Mouse (Mus musculus) adrenal gland, postnatal 25 days (tissue): ENCODE data around the gene Nid2. TPM values are rescaled to one million over a fixed set of nuclear protein-coding genes. Genes with fewer than 3 reads are reported as not detected.

Experiments
- DNase-seq: peaks from one replicate; pipeline ENCODE4 v3.0.0; 2021; ENCODE audit warnings: mixed read lengths
- total RNA-seq: library from RNA; stranded (reverse); gene quantifications from 2 replicates; pipeline ENCODE4 v1.2.3, GENCODE M21; 2021

The Nid2 gene
- total RNA-seq, 1 experiment from 2014 or later, result 27.4 TPM

DNA sequence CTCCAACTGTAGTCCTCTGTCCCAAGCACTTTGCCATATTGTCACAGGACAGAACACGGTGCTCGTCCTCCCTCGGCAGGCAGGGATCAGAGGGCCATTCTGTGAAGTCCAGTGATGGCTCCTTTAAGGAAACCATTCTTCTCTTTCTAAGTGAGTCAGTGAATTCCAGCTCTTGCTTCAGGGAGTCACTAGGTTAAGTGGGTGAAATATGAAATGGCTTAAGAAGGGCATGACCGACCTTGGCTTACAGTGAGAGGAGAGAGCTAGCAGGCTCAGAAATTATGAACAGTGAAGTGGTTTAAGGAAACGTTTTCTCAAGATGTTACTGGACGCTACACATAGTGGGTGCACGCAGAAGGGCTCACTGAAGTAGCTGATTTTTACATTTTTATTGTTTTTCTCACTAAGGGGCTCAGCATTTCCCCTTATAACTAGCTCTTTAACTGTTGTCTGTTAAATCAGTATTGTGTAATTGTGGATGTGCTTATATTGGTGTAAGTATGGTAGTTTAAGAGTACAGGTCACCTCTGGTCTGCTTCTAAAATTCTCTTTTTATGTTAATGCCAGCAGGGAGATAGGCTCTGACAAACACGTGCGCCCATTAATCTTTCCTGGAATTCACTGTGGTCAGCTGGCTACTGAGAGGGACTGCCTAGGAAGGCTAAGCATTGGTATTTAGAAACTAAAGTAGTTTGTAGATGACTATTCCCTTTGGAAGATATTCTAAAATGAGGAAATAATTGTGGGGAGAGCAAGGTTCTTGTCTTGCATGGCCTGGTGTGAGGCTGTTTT lies 34.9 kb downstream of the Nid2 start:
- DNase-seq, result no peak

- no peak for DNase-seq
Measured at GRCm38 (mm10) chr14:19788443-19788842, 37.4 kb downstream of the Nid2 start.

DNA sequence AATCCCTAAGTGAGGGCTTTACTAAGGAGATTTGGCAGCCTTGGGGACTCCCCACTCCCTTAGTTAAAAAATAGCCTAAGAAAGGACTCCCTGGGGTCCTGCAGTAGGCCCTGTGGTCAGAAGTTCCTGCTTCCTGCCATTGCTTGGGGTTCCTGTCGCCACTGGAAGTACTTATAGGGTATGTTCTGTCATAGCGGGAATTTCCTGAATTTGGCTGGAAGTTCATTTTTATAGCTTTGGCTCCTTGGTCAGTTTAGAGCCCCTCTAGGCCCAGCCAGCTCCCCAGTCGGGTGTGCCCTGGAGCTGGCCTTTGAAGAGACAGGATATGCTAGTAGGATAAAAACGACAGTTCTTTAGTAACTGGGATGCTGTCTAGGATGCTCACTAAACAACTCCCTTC lies 43.8 kb downstream of the Nid2 start:
- no peak for DNase-seq

GRCm38 (mm10) chr14:19796541-19797304 lies 45.7 kb downstream of the Nid2 start:
- no peak for DNase-seq

- DNase-seq, result no peak
Measured at GRCm38 (mm10) chr14:19800485-19800884, 49.4 kb downstream of the Nid2 start.

- no peak for DNase-seq
Measured at GRCm38 (mm10) chr14:19801474-19802215, 50.6 kb downstream of the Nid2 start.

DNA sequence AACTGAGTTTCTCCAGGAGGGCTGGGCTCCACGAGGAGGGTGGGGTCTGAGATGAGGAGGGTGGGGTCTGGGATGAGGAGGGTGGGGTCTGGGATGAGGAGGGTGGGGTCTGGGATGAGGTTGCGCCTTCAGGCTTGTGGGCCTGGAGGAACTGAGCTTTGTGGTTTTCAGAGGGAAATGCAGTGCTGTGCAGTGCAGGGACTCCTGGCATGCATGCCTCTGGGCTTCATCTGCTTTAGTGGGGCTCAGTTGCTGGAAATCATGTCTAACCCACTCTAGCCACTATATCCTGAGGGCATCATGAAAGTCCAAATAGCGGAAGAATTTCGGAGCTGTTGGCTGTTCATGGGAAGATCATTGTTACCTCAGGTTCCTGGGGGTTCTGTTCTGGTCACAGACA lies 52.2 kb downstream of the Nid2 start:
- DNase-seq, result no peak

GRCm38 (mm10) chr14:19803623-19804022 lies 52.6 kb downstream of the Nid2 start:
- peak; percentile 42 for DNase-seq

DNA sequence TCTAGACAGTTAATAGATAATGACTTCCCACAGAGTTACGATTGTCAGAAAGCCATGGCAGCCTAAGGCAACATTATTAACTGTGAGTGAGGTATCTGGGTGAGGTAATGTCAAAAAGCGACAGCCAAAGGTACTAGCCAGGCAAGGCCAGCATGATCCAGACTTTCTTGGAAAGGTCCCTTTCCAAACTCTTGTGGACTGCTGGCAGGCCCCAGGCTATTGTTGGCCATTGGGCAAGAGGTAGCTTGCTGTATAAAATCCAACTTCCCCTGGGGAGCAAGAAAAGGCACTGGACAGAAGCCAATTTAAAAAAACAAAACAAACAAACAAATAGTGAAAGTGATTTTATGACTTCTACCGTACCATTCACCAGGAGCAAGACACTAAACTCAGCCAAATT lies 56.3 kb downstream of the Nid2 start:
- DNase-seq, result no peak

GRCm38 (mm10) chr14:19807858-19808257 lies 56.8 kb downstream of the Nid2 start:
- no peak for DNase-seq

DNA sequence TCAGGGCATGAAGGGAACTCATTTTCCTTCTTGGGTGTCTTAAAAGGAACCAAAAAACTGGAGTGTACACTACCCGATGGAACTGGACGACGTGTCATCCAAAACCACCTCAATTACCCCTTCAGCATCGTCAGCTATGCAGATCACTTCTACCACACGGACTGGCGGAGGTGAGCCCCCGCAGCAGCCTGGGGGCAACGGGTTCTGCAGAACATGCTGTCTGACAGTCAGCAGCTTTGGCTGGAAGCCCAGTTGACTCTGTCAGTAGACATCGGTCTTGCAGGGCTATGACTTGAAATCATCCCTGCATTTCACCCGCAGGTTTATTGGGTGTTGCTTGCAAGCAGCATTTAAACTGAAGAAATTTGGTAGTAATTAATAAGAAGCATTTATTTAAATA lies 58.9 kb downstream of the Nid2 start:
- no peak for DNase-seq

DNA sequence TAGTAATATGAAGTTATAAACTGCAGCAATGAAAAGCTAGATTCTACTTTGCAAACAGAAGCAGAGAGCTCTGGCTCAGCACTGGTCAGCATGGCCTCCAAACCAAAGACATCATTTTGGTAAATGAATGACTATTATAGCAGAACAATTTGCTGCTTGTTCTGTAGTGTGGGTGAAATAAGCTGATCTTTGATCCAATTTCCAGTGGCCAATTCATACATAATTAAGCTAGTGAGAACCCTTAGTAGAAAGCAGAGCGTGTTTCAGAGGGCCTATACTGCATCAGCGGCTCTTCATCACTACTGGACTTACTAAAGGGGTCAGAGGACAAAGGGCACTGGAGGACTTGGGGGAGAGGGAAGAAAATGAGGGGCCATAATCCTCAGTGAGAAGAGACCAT lies 62.0 kb downstream of the Nid2 start:
- DNase-seq, result no peak

GRCm38 (mm10) chr14:19817949-19818348 lies 66.9 kb downstream of the Nid2 start:
- DNase-seq, result peak; percentile 81

DNA sequence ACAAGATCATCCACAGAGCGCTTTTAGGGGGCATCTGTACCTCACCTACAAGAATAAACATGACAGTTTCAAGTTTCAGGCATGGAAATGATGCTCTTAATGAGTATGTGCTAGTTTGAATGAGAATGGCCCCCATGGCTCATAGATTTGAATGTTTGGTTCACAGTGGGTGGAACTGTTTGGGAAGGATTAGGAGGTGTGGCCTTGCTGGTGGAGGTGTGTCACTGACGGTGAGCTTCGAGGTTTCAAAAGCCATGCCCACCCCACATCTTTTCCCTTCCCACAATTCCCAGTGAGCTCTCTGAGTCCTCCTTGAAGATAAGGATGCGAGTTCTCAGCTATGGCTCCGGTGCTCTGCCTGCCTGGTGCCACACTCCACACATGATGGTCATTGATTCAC lies 70.6 kb downstream of the Nid2 start:
- DNase-seq, result no peak

DNA sequence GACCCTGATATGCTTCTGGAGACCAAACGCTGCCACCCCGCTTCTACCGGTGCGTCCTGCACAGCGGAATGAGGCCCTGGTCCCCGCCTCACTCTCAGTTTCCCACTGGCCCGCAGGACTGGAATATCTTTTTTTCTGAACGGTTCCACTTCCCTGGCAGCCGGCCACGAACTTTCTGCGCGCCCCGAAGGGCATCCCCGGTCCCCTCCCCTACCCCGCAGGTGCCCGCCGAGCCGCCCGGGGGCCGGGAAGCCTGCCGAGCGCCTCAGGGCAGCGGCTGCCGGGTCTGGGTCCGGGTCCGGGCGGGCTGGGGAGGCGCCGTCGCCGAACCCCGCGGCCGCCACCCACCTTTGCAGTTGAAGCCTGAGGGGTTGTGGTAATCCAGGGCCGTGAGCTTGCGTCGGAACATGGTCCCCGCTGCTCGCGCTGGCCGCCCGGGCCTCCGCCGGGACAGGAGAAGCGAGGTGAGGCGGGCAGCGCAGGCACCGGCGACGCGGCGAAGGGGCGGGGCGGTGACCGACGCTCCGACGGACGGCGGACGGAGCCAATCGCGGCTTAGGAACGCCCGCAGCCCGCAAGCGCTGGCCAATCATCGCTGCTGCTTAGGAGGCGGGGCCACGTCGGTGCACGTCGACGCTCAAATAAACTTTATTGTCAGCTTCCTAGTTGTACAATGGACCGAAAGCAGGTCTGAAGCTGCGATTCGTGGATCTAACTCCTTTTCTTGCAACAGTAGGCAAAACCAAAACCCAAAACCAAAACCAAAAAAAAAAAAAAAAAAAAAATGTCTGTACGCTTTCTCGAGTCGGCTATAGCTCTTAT lies 72.5 kb downstream of the Nid2 start, which contains the start of gene Rtraf:
Rtraf (minus strand) TSS at position 504 of the 822 bp plus-strand sequence.
- DNase-seq, result peak; percentile 95

DNA sequence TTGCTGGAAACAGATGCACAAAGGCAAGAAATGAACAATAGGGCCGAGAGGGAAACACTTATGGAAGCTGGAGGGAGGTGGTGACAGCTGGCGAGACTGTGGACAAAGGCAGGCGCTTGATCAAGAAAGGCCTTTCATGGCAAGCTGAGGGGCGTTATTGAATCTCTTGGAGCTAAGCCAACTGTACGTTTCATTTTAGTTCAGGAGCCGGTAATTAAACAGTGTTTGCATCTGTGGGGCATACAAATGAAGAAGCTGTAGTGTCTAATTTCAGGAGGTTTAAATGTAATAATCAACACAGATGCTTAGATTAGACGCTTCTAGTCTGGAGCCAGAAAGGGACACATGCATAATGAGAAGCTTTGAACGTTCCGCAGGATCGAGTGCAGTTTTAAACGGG lies 74.4 kb downstream of the Nid2 start:
- DNase-seq, result no peak

DNA sequence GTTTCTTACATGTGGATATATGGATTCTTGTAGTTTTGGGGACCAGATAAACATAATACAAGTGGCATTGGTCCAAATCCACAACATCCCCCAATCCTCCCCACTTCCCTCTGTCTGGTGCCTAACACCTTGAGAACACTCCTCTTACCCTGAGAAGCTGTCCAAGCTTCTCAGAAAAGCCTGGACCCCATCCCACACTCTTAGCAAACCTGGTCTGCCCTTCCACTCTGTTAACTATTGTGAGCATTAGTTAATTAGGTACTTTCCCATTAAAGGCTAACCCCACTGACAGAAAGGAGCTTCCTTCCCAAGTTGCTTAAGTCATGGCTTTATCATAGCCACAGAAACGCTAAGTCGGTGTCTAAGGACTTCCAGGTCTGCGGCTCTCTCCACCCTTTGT lies 85.2 kb downstream of the Nid2 start:
- no peak for DNase-seq

DNA sequence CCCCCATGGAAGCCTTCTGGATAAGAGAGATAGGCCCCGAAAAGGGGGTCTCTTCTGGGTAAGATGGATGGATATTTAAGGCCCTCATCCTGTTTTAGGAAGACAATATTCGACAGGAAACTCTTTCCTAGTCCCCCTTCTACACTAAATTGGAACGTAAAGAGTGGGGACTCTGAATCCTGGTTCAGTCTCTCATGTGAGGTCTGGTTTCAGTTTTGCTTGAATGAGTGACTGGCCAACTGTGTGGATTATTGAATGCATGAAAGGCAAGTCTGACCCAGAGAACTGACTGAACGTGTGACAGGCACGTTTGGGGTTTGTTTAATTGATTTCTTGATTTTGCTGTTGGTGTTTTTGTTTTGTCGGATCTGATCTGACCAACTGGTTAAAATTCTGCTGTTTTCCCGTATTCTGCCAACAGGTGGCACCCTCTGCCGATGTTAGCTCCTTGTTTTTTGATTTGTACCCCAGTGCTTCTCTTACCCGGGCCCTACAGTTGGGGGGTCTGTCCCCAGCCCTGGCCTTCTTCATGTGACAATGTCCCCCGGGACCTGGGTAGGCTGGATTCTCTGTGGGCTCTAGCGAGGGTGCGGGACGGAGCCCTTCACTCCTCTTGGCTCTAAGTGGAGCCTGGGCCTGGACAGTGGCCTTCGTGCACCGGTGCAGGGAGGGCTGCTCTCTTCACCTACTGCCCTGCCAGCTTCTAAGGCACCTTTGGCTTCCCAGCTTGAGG lies 88.7 kb downstream of the Nid2 start:
- DNase-seq, result peak; percentile 57

GRCm38 (mm10) chr14:19853471-19853870 lies 102.4 kb downstream of the Nid2 start:
- DNase-seq, result no peak

DNA sequence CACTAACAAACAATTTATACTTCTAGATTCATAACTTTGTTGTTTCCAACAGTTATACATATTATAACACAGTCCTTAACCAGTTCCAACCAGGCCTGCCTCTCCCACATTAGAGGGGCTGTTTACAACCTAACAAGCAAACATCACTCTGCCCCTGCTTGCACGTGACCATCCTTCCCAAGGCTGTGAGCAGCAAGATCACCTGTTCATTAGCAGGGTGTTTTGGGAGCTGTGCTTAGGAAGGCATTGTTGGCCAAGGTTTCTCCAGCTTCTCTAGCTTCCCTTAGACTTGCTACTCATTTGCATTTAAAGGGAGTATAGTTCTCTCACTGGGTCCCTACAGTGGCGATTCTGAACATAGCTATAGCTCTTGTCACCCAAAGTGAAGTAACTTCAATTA lies 107.2 kb downstream of the Nid2 start:
- DNase-seq, result no peak
